Mouse (Mus musculus): ENCODE data around the gene Aurkb. TPM values are rescaled to one million over a fixed set of nuclear protein-coding genes. Genes with fewer than 3 reads are reported as not detected.
"Not testable (repeated sequence)": the region's sequence is repeated elsewhere in the genome, so short reads cannot be mapped to it uniquely, and the experiment has no call there.

Aurkb gene
- total RNA-seq (2021) = 10 to 100 TPM; 38.0 to 43.3 TPM

DNA sequence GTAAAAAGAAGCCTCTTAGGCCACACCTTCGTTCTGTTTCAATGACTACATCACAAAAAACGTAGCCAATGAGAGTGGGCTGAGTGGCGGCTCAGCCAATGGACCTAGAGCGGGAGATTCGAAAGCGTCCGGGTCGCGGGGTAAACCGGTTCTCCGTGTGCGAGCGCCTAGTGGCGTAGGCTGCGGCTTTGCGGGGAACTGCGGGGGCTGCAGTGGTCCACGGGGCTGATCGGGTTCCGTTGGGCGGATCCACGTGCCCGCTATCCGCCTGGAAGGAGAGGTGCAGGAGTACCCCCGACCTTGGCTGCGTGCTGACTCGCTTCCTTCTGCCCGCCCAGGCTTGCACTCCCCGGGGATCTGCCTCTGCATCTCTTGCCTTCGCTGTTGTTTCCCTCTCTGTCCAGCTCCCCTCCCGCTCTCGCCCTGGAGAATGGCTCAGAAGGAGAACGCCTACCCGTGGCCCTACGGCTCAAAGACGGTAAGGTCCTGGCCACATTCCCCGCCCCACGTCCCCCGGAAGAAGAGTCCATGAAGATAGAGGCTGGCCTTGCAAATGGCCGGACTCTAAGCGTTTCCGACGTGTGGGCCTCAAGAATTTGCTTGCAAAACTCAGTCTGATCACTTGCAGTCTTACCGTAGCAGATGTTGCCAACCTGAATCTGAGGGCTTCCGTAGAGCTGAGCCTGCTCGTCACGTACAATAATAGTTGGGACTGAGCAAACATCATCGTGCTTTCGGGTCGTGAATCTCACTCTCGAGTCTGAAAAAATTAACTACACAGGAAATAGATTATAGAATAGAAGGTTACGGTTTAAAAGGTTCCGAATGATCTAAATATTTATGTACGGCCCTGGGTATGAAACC, at the start of gene Aurkb:
TSS of gene Aurkb (plus strand) at position 117 of the 864 bp plus-strand sequence.
- DNase-seq = peak; percentile 89

GRCm38 (mm10) chr11:68997080-68997479, 48.4 kb upstream of the Aurkb start:
- DNase-seq = no peak

DNA sequence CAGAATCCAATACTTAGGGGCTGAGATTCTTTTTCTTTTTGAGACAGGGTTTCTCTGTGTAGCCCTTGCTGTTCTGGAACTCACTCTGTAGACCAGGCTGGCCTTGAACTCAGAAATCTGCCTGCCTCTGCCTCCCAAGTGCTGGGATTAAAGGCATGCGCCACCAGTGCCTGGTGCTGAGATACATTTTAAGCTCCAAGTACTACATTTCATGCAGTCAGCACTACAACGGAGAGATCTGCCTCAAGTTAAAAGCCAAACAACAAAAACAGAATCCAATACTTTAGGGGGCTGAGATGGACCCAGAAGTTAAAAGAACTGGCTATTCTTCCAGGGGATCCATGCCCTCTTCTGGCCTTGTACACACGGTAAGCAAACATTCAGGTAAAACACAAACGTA, 42.7 kb upstream of the Aurkb start:
- DNase-seq = not testable (repeated sequence)

DNA sequence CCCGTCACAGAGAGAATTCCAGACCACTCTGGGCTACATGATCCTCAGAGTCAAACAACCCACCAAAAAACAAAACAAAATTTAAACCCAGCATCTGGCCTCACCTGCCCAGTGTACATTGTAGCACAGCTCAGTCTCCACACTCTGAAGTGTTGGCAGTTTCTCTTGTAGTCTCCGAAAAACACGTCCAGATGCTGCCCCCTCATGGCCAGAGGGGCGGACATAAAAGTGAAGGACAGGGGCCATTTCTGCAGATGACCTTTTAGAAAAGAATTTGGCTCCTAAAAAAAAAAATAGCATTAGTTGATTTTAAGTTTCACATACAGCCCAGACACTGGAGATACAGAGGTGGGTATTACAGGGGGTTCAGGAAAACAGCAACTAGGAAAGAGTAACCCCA, 41.9 kb upstream of the Aurkb start:
- peak; percentile 51 for DNase-seq

DNA sequence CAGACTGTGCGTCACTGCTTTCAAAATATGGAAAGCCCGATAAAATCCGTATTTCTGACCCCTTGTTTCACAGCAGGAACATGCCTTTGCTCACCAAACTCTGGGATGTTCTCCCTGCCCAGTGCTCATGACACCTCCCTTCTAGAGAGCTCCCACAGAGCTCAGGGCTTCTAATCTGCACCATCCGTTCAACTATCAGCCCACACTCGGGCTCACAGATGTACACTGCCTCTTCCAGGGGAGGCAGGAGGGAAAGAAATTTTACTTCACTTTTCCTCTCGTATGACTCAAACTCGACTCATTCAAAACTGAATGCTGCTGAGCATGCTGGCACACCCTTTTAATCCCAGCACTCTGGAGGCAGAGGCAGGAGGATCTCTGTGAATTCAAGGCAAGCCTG, 40.3 kb upstream of the Aurkb start:
- no peak for DNase-seq

DNA sequence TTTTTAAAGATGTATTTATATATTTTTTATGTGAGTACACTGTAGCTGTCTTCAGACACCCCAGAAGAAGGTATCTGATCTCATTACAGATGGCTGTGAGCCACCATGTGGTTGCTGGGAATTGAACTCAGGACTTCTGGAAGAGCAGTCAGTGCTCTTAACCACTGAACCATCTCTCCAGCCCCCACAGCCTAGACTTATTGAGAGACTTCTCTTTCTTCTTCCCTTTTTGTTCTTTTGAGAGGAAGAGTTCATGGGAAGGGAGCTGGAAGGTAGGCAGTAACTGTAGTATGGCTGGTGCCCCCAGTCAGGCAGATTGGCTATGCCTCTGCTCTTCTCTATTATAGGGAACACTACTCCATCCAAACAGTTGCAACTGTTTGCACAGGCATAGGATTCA, 38.9 kb upstream of the Aurkb start:
- DNase-seq = not testable (repeated sequence)

- peak; percentile 94 for DNase-seq
These were observed 37.0 kb upstream of the Aurkb start, which contains the start of gene Pfas for GRCm38 (mm10) chr11:69008182-69009121. TSS of gene Pfas (minus strand) at chr11:69008460.

GRCm38 (mm10) chr11:69009508-69009907, 35.9 kb upstream of the Aurkb start:
- no peak for DNase-seq

DNA sequence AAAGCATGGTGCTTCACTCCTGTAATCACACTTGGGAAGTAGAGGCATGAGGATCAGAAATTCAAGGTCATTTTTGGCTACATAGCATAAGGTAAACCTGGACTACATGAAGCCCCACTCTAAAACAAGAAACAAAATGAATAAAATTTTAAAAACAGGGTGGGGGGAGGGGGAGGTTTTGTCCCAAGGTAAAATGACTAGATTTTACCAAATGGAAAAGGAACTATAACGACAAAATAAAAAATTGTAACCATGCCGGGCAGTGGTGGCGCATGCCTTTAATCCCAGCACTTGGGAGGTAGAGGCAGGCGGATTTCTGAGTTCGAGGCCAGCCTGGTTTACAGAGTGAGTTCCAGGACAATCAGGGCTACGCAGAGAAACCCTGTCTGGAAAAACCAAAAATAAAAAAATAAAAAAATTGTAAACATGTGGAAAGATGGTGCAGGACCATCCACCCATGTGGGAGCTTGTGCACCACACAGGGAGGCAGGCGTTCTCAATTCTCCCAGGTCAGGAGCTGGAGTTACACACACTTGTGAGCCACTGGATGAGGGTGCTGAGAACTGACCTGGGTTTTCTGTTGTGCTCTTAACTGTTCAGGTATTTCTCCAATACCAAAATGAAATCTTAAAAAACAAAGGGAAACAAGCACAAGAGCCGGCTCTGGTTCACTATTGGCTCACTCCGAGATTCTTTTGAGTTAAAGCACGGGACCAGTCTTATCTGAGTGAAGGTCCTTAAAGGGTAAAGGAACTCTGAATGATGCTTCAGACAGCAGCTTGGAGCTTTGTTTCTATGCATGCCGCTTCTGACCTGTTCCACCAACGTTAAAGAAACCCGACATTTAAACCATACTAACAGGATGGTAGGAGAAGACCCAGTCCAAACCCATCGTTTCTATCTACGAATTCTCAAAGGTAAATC, 34.8 kb upstream of the Aurkb start:
- DNase-seq = no peak

- DNase-seq = not testable (repeated sequence)
These were observed 34.0 kb upstream of the Aurkb start for GRCm38 (mm10) chr11:69011445-69011844.

DNA sequence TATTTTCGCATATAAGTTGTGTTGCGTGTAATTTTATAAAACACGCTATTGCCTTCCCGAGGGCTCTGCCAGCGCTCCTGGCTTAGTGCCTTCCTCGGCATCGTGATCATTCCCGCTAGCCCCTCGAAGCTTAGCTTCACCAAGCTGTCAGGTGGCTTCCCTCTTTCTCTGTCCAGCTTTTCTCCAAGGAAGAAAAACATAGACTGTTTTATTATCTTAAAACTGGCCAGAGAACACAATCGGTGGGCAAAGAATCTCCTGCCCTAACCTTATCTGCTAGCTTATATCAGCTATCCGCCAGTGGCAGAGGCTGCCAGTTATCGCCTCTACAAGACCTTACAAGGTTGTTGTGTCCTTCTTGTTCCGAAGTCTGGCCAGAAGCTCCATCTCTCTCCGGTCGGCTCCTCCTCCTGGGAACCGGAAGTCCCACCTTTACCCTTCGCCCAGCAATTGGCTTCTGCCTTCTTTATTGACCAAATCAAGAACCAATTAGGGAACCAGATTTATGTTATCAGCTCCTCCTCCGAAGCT, 33.3 kb upstream of the Aurkb start:
- peak; percentile 89 for DNase-seq

GRCm38 (mm10) chr11:69015644-69016441, 29.6 kb upstream of the Aurkb start, which contains the start of gene Ctc1:
TSS of gene Ctc1 (plus strand) at chr11:69015911.
- DNase-seq = peak; percentile 91

DNA sequence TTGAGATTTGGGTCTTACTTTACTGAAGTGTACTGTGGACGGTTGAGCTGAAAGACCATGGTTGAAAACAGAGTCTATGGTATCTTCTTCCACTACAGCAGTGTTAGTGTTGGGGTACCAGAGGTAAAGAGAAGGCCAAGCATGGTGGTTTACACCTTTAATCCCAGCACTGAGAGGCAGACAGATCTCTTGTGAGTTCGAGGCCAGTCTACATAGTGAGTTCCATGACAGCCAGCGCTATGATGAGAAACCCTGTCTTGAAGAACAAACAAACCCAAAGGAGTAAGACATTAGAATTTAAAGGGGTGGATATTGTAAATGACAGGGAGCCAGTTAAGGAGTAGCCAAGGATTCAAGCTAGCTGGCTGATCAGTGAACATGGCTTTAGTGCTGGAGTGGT, 28.7 kb upstream of the Aurkb start:
- no peak for DNase-seq

DNA sequence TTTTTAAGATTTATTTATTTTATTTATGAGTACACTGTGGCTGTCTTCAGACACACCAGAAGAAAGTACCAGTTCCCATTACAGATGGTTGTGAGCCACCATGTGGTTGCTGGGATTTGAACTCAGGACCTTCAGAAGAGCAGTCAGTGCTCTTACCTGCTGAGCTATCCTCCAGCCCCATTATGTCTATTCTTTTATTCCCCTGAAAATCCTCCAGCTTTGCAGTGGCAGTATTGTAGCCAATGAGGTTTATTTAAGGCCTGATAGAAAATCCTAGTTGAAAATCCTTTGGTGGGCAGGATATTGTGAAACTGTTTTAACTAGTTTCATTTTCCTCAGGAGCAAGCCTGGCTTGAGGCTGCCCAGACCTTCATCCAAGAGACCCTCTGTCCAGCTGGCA, 24.8 kb upstream of the Aurkb start:
- DNase-seq = no peak

DNA sequence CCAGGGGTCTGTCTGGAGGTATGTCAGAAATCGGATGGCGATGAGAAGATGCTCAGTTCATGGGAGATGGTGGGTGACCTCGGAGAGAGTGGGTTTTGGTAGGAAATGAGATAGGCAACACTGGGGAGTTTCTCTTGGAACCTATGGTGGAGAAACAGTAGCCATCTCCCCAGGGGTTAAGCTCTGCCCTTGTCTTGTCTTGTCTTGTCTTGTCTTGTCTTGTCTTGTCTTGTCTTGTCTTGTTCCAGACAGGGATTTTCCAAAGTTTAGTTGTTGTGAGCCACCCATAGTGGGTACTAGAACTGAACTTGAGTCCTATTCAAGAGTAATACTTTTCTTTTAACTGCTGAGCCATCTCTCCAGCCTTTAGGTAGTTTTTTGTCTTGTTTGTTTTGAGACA, 18.9 kb upstream of the Aurkb start:
- no peak for DNase-seq

DNA sequence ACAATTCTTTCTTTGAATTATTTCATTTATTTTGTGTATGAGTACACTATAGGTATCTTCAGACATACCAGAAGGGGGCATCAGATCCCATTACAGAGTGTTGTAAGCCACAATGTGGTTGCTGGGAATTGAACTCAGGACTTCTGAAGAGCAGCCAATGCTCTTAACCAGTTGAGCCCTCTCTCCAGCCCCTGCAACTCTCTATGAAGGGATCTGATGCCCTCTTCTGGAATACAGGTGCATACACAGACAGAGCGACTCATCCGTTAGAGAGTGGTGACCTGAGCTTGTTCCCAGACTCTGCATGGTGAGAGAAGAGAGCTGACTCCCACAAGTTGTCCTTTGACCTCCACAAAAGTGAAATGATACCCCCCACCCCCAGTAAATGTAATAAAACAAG, 16.6 kb upstream of the Aurkb start:
- DNase-seq = no peak

GRCm38 (mm10) chr11:69033552-69033951, 11.9 kb upstream of the Aurkb start:
- DNase-seq = no peak

DNA sequence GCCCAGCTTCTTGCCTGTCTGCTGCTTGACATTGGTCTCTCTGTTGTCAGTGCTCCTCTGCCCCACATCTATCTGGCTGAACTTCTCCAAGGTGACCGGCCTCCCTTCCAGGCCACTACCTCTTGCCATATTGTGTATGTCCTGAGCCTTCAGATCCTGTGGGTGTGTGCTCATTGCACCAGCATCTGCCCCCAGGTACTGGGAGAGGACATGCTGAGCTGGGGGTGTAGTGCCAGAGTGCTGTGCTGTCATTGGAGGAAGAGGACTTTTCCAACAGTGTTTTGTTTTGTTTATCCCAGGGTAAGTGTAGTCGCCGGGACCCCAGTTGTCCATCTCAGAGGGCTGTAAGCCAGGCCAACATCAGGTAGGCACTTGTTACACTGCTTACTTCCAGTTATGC, 10.9 kb upstream of the Aurkb start:
- no peak for DNase-seq

DNA sequence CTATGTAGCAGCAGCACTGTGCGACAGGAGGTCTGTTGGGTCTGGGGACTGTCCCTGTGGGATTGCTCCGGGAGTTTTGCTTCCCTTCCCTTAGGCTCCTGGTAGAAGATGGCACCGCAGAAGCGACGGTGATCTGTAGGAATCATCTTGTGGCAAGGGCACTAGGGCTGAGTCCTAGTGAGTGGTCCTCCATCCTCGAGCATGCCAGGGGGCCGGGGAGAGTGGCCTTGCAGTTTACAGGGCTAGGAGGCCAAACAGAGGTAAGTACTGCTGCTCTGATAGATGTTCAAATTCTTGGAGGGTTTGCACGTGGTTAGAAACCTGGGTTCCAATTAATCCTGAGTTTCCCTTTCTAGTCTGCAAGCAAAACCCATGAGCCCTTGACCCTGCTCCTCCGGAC, 10.0 kb upstream of the Aurkb start:
- no peak for DNase-seq

GRCm38 (mm10) chr11:69035849-69036248, 9.6 kb upstream of the Aurkb start:
- DNase-seq = peak; percentile 90
